Mouse (Mus musculus): Measurements from ENCODE around the gene Tsku.
A peak's percentile ranks its signal among the peaks of the same experiment; 100 is the strongest.

Tsku gene

GRCm38 (mm10) chr7:98358016-98358415 lies 3.1 kb downstream of the Tsku start:
- DNase-seq, result no peak

GRCm38 (mm10) chr7:98357324-98357723 lies 3.8 kb downstream of the Tsku start:
- DNase-seq, result no peak

- no peak for DNase-seq
Observed at GRCm38 (mm10) chr7:98354921-98355310, 6.2 kb downstream of the Tsku start.

- DNase-seq, result no peak
Observed at GRCm38 (mm10) chr7:98354160-98354920, 6.8 kb downstream of the Tsku start.

GRCm38 (mm10) chr7:98353616-98354015 lies 7.5 kb downstream of the Tsku start:
- no peak for DNase-seq

- DNase-seq, result no peak
Observed at GRCm38 (mm10) chr7:98351523-98351922, 9.6 kb downstream of the Tsku start.

GRCm38 (mm10) chr7:98349821-98350220 lies 11.3 kb downstream of the Tsku start:
- no peak for DNase-seq

- peak; percentile 94 for DNase-seq
Observed at GRCm38 (mm10) chr7:98349096-98349495, 12.0 kb downstream of the Tsku start.

GRCm38 (mm10) chr7:98348043-98348442 lies 13.1 kb downstream of the Tsku start:
- peak; percentile 78 for DNase-seq

GRCm38 (mm10) chr7:98347471-98347870 lies 13.7 kb downstream of the Tsku start:
- DNase-seq, result no peak

GRCm38 (mm10) chr7:98345036-98345435 lies 16.1 kb downstream of the Tsku start:
- DNase-seq, result no peak

- peak; percentile 70 for DNase-seq
Observed at GRCm38 (mm10) chr7:98344361-98344760, 16.8 kb downstream of the Tsku start.

- no peak for DNase-seq
Observed at GRCm38 (mm10) chr7:98342249-98342648, 18.9 kb downstream of the Tsku start.

- DNase-seq, result peak; percentile 94
Observed at GRCm38 (mm10) chr7:98341475-98341874, 19.7 kb downstream of the Tsku start.

- no peak for DNase-seq
Observed at GRCm38 (mm10) chr7:98340343-98340742, 20.8 kb downstream of the Tsku start.

- DNase-seq, result no peak
Observed at GRCm38 (mm10) chr7:98333987-98334386, 27.1 kb downstream of the Tsku start.

- DNase-seq, result no peak
Observed at GRCm38 (mm10) chr7:98333507-98333906, 27.6 kb downstream of the Tsku start.

- no peak for DNase-seq
Observed at GRCm38 (mm10) chr7:98332678-98333397, 28.3 kb downstream of the Tsku start.

GRCm38 (mm10) chr7:98331932-98332331 lies 29.2 kb downstream of the Tsku start:
- DNase-seq, result no peak

- no peak for DNase-seq
Observed at GRCm38 (mm10) chr7:98330375-98331002, 30.6 kb downstream of the Tsku start.

GRCm38 (mm10) chr7:98329651-98330374 lies 31.3 kb downstream of the Tsku start:
- peak; percentile 41 for DNase-seq

GRCm38 (mm10) chr7:98328311-98328710 lies 32.8 kb downstream of the Tsku start:
- DNase-seq, result no peak

- no peak for DNase-seq
Observed at GRCm38 (mm10) chr7:98326051-98326450, 35.1 kb downstream of the Tsku start.
